Mouse (Mus musculus) mesoderm, embryonic 11.5 days (tissue): ENCODE measurements at regions not wholly inside any gene's neighbourhood (a gene's known extent, or its start where the extent isn't known, plus 50 kb on each side); places are given as distances from the start of the nearest gene placed in this dataset.

Experiments
- DNase-seq: peaks from one replicate; pipeline ENCODE4 v3.0.0-alpha.2; 2012; ENCODE audit warnings: low read depth, low spot score

DNA sequence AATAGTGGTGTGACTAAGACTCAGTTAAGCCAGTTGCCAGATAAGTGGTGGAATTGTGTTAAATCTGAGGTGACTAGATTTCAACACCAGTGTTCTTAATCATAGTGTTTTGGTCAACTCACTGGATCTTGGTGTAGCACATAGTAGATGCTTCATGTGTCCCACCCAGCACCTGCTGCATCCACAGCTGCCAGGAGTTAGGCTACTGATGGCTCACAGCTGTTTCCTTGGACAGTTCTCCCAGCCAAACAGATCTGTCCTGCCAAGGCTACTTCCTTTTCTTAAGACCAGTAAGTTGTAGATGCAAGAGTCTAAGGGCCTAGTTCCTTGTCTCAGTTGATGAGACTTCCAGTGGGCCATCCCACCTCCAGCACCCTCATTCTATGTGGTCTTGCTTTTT, 82.9 kb upstream of the Gm15217 start:
- DNase-seq: no peak

DNA sequence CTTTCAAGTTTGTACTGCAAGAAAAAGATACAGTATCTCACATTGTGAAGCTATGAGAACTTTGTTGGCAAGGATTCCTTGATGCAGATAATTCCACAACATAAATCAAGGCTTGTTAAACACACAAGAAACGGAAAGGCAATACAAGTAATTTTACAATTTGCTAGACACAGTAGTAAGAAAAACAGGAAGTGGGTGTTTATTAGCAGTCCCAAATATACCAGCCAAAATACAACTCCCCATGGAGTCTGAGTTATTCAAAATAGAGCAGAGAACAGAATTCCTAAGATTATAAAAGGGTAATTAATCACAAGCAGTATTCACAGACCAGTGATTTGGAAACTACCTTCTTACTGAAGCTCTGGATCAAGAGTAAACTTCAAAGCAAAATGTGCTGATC, 78.7 kb upstream of the Gm15217 start:
- DNase-seq: no peak

GRCm38 (mm10) chr14:46302601-46303000, 76.6 kb upstream of the Gm15217 start:
- DNase-seq: no peak

- no peak for DNase-seq
Observed at GRCm38 (mm10) chr14:46305267-46305666, 73.9 kb upstream of the Gm15217 start.

- DNase-seq: no peak
Observed at GRCm38 (mm10) chr14:46313064-46313463, 66.2 kb upstream of the Gm15217 start.

- no peak for DNase-seq
Observed at GRCm38 (mm10) chr14:46316521-46316920, 62.7 kb upstream of the Gm15217 start.

GRCm38 (mm10) chr14:46317406-46318045, 61.7 kb upstream of the Gm15217 start:
- DNase-seq: no peak

DNA sequence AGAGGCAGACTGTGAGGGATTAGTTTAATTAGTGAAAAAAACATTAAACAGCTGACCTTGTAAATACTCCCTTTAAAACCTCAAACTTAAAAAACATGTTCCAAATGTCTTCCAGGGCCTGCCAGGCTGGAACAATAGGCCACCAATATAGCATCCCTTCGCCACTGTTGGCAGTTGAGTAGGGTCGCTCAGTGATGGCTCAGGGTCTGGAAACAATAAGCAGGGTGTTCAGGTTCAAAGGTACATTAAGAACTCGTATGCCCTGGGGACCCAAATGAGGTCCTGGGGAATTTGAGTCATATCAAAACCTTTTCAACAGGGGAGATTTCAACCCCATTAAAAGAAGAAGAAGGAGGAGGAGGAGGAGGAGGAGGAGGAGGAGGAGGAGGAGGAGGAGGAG, 51.1 kb upstream of the Gm15217 start:
- DNase-seq: no peak
